Mouse (Mus musculus) spleen, adult 2 months (tissue): ENCODE data around the gene Sh3pxd2b.

Experiments used
- CTCF ChIP-seq: fragments of 200-500 bp; IDR thresholded peaks from 2 replicates; pipeline ENCODE4 v1.5.1; 2011; ENCODE audit warnings: mild to moderate bottlenecking, inconsistent platforms; ENCODE audit not compliant: insufficient read depth, insufficient read length, insufficient replicate concordance; ENCODE audit errors: extremely low read depth
- POLR2A ChIP-seq: fragments of 200-500 bp; IDR thresholded peaks from 2 replicates; pipeline ENCODE4 v1.6.1; 2011; ENCODE audit warnings: low read depth, low read length, inconsistent platforms

DNA sequence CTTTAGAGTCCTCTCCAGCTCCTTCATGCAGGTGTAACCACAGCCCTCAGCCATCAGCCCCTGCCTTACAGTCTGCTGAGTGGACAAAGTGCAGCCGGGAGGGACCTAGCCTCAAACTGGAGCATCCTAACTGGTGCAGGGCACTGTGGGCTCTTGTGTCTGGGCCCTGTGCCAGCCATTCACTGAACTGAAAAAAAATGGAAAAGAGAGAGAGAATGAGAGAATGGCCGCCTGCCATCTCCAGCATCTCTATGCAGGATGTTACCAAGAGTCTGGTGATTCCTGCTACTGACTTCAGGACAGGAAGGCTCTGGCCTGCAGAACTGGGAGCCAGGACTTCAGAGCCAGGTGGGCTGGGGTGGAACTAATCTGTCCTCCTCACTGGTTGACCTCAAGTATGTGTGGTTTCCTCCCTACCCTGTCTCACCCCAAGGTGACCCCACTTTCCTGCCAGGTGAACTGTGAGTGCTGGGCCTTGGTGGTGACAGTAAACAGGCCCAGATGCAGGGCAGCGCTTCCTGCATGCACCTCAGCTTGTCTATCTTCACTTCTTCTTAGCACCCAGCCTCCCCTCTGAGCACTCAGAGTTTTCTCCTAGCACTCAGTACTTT, 16.1 kb downstream of the Sh3pxd2b start:
- no peak for TF ChIP-seq POLR2A
- no peak for TF ChIP-seq CTCF
